Mouse (Mus musculus): ENCODE data around the gene Slc1a7. TPM values are rescaled to one million over a fixed set of nuclear protein-coding genes. Genes with fewer than 3 reads are reported as not detected.

Gene Slc1a7
- polyA plus RNA-seq, 1 experiment from 2014 or later, result 0.17 TPM

- Histone ChIP-seq H3K4me1 (ENCODE audit: control insufficient read depth, insufficient read depth, low read length) (no peaks in the 10 kb centered on the region), H3K9me3 (replicated peaks; ENCODE audit: control insufficient read depth, low read length) (no peaks in the 10 kb centered on the region), H3K27me3 (ENCODE audit: control insufficient read depth, insufficient read depth, low read length) (no peaks in the 10 kb centered on the region), H3K4me2 (ENCODE audit: low read depth, low read length) (no peak overlapping the region), H3K36me3 (ENCODE audit: control insufficient read depth, insufficient read depth, low read length) (no peaks in the 10 kb centered on the region), H3K27ac (ENCODE audit: low read length) (no peak overlapping the region), H3K4me3 (replicated peaks; ENCODE audit: low read length) (no peak overlapping the region), H3K9ac (ENCODE audit: low read length) (no peak overlapping the region)
- ATAC-seq (ENCODE audit: insufficient read depth, low FRiP score), result peak; percentile 42; the same call in 1 of the 2 replicates
- WGBS, result 66% methylated on average over 14 of the region's 14 CpGs
Observed at GRCm38 (mm10) chr4:108015067-108015765, 47.1 kb downstream of the Slc1a7 start.

- Histone ChIP-seq H3K27me3 (ENCODE audit: control insufficient read depth, insufficient read depth, low read length) (no peaks in the 10 kb centered on the region), H3K36me3 (ENCODE audit: control insufficient read depth, insufficient read depth, low read length) (no peaks in the 10 kb centered on the region), H3K4me2 (ENCODE audit: low read depth, low read length) (no peak overlapping the region), H3K9ac (ENCODE audit: low read length) (no peak overlapping the region), H3K9me3 (replicated peaks; ENCODE audit: control insufficient read depth, low read length) (no peaks in the 10 kb centered on the region), H3K27ac (ENCODE audit: low read length) (no peak overlapping the region), H3K4me3 (replicated peaks; ENCODE audit: low read length) (no peak overlapping the region), H3K4me1 (ENCODE audit: control insufficient read depth, insufficient read depth, low read length) (no peaks in the 10 kb centered on the region)
- 85% methylated on average over 3 of the region's 3 CpGs for WGBS
- ATAC-seq (ENCODE audit: insufficient read depth, low FRiP score), result no peak
Observed at GRCm38 (mm10) chr4:108016321-108016720, 48.2 kb downstream of the Slc1a7 start.

- no peak overlapping the region for H3K4me2 ChIP-seq (ENCODE audit: low read depth, low read length)
- no peak for ATAC-seq (ENCODE audit: insufficient read depth, low FRiP score)
- WGBS, result 73% methylated on average over 7 of the region's 7 CpGs
Observed at GRCm38 (mm10) chr4:108017839-108018238, 49.7 kb downstream of the Slc1a7 start.

GRCm38 (mm10) chr4:108018241-108018923, 50.2 kb downstream of the Slc1a7 start:
- Histone ChIP-seq H3K9ac (ENCODE audit: low read length) (no peak overlapping the region), H3K27ac (ENCODE audit: low read length) (no peak overlapping the region), H3K9me3 (replicated peaks; ENCODE audit: control insufficient read depth, low read length) (no peaks in the 10 kb centered on the region), H3K4me3 (replicated peaks; ENCODE audit: low read length) (no peak overlapping the region), H3K4me2 (ENCODE audit: low read depth, low read length) (no peak overlapping the region), H3K36me3 (ENCODE audit: control insufficient read depth, insufficient read depth, low read length) (no peaks in the 10 kb centered on the region), H3K27me3 (ENCODE audit: control insufficient read depth, insufficient read depth, low read length) (no peaks in the 10 kb centered on the region), H3K4me1 (ENCODE audit: control insufficient read depth, insufficient read depth, low read length) (no peaks in the 10 kb centered on the region)
- WGBS, result 40% methylated on average over 10 of the region's 10 CpGs
- ATAC-seq (ENCODE audit: insufficient read depth, low FRiP score), result no peak

More at GRCm38 (mm10) chr4:108017839-108018238, 49.7 kb downstream of the Slc1a7 start:
- Histone ChIP-seq H3K27me3 (ENCODE audit: control insufficient read depth, insufficient read depth, low read length) (no peaks in the 10 kb centered on the region), H3K4me1 (ENCODE audit: control insufficient read depth, insufficient read depth, low read length) (no peaks in the 10 kb centered on the region), H3K9me3 (replicated peaks; ENCODE audit: control insufficient read depth, low read length) (no peaks in the 10 kb centered on the region), H3K27ac (ENCODE audit: low read length) (no peak overlapping the region), H3K4me3 (replicated peaks; ENCODE audit: low read length) (no peak overlapping the region), H3K9ac (ENCODE audit: low read length) (no peak overlapping the region), H3K36me3 (ENCODE audit: control insufficient read depth, insufficient read depth, low read length) (no peaks in the 10 kb centered on the region)

- no peak for ATAC-seq (ENCODE audit: insufficient read depth, low FRiP score)
- 49% methylated on average over 13 of the region's 14 CpGs for WGBS
- H3K27ac ChIP-seq (ENCODE audit: low read length), result no peak overlapping the region
Observed at GRCm38 (mm10) chr4:108018961-108019921, 51.1 kb downstream of the Slc1a7 start.

GRCm38 (mm10) chr4:108020178-108020577, 52.0 kb downstream of the Slc1a7 start:
- 80% methylated on average over 6 of the region's 6 CpGs for WGBS
- Histone ChIP-seq H3K36me3 (ENCODE audit: control insufficient read depth, insufficient read depth, low read length) (no peaks in the 10 kb centered on the region), H3K27ac (ENCODE audit: low read length) (no peak overlapping the region), H3K9me3 (replicated peaks; ENCODE audit: control insufficient read depth, low read length) (no peaks in the 10 kb centered on the region), H3K9ac (ENCODE audit: low read length) (no peak overlapping the region), H3K4me2 (ENCODE audit: low read depth, low read length) (no peak overlapping the region), H3K27me3 (ENCODE audit: control insufficient read depth, insufficient read depth, low read length) (no peaks in the 10 kb centered on the region), H3K4me1 (ENCODE audit: control insufficient read depth, insufficient read depth, low read length) (no peaks in the 10 kb centered on the region), H3K4me3 (replicated peaks; ENCODE audit: low read length) (no peak overlapping the region)
- no peak for ATAC-seq (ENCODE audit: insufficient read depth, low FRiP score)

More at GRCm38 (mm10) chr4:108018961-108019921, 51.1 kb downstream of the Slc1a7 start:
- Histone ChIP-seq H3K4me2 (ENCODE audit: low read depth, low read length) (no peak overlapping the region), H3K4me1 (ENCODE audit: control insufficient read depth, insufficient read depth, low read length) (no peaks in the 10 kb centered on the region), H3K9ac (ENCODE audit: low read length) (no peak overlapping the region), H3K27me3 (ENCODE audit: control insufficient read depth, insufficient read depth, low read length) (no peaks in the 10 kb centered on the region), H3K4me3 (replicated peaks; ENCODE audit: low read length) (no peak overlapping the region), H3K36me3 (ENCODE audit: control insufficient read depth, insufficient read depth, low read length) (no peaks in the 10 kb centered on the region), H3K9me3 (replicated peaks; ENCODE audit: control insufficient read depth, low read length) (no peaks in the 10 kb centered on the region)

GRCm38 (mm10) chr4:108023186-108023585, 55.1 kb downstream of the Slc1a7 start:
- Histone ChIP-seq H3K27me3 (ENCODE audit: control insufficient read depth, insufficient read depth, low read length) (0 out of 2 replicates have a peak, but pooled peaks cover 2% of the 10 kb centered on the region), H3K9me3 (replicated peaks; ENCODE audit: control insufficient read depth, low read length) (no peaks in the 10 kb centered on the region), H3K27ac (ENCODE audit: low read length) (no peak overlapping the region), H3K4me2 (ENCODE audit: low read depth, low read length) (no peak overlapping the region), H3K9ac (ENCODE audit: low read length) (no peak overlapping the region), H3K4me3 (replicated peaks; ENCODE audit: low read length) (no peak overlapping the region), H3K4me1 (ENCODE audit: control insufficient read depth, insufficient read depth, low read length) (no peaks in the 10 kb centered on the region), H3K36me3 (ENCODE audit: control insufficient read depth, insufficient read depth, low read length) (no peaks in the 10 kb centered on the region)
- WGBS, result 80% methylated on average over 4 of the region's 4 CpGs
- ATAC-seq (ENCODE audit: insufficient read depth, low FRiP score), result no peak

- no peak overlapping the region for H3K4me3 ChIP-seq (replicated peaks; ENCODE audit: low read length)
- no peaks in the 10 kb centered on the region for H3K4me1 ChIP-seq (ENCODE audit: control insufficient read depth, insufficient read depth, low read length)
- no peaks in the 10 kb centered on the region for H3K36me3 ChIP-seq (ENCODE audit: control insufficient read depth, insufficient read depth, low read length)
- no peak overlapping the region for H3K9ac ChIP-seq (ENCODE audit: low read length)
- no peak for ATAC-seq (ENCODE audit: insufficient read depth, low FRiP score)
- 57% methylated on average over 5 of the region's 5 CpGs for WGBS
- H3K4me2 ChIP-seq (ENCODE audit: low read depth, low read length), result no peak overlapping the region
- H3K27me3 ChIP-seq (ENCODE audit: control insufficient read depth, insufficient read depth, low read length), result 0 out of 2 replicates have a peak, but pooled peaks cover 2% of the 10 kb centered on the region
- H3K9me3 ChIP-seq (replicated peaks; ENCODE audit: control insufficient read depth, low read length), result no peaks in the 10 kb centered on the region
- no peak overlapping the region for H3K27ac ChIP-seq (ENCODE audit: low read length)
Observed at GRCm38 (mm10) chr4:108024641-108025040, 56.5 kb downstream of the Slc1a7 start.
